Mouse (Mus musculus) heart, postnatal 10 days (tissue): ENCODE data around the gene Rangap1. TPM values are rescaled to one million over a fixed set of nuclear protein-coding genes. Genes with fewer than 3 reads are reported as not detected.
A peak's percentile ranks its signal among the peaks of the same experiment; 100 is the strongest.

Experiments
- DNase-seq, 2 experiments: peaks; one replicate each; pipeline ENCODE4 v3.0.0; 2021
- intact Hi-C: fragments of 180-260 bp; cut with DNase I; formaldehyde crosslinking; loops from one replicate; pipeline ENCODE4 v1.15.1; 2025
- total RNA-seq, 2 experiments: library from RNA; stranded (reverse); gene quantifications; 2 replicates each; pipeline ENCODE4 v1.2.3; 2021

Rangap1 gene
- total RNA-seq, 2 experiments from 2014 or later: 41.5 to 43.3 TPM

- intact Hi-C loops: no loop called here
- DNase-seq: no peak
These were observed 45.2 kb downstream of the Rangap1 start for GRCm38 (mm10) chr15:81700161-81700560.

GRCm38 (mm10) chr15:81698532-81698931 is 46.8 kb downstream of the Rangap1 start:
- no peak for DNase-seq
- intact Hi-C loops: no loop called here

GRCm38 (mm10) chr15:81697847-81698246 is 47.5 kb downstream of the Rangap1 start:
- intact Hi-C loops: no loop called here
- peak in 1 of 2 experiments; percentile 38 for DNase-seq

- intact Hi-C loops: no loop called here
- DNase-seq: no peak
These were observed 48.2 kb downstream of the Rangap1 start, which contains the start of gene Chadl for GRCm38 (mm10) chr15:81697175-81697574. Gene Chadl (minus strand): TSS chr15:81697287.

GRCm38 (mm10) chr15:81694891-81695290 is 50.4 kb downstream of the Rangap1 start:
- DNase-seq: peak in 1 of 2 experiments; percentile 8
- intact Hi-C loops: no loop called here

- intact Hi-C loops: no loop called here
These were observed 51.1 kb downstream of the Rangap1 start for GRCm38 (mm10) chr15:81693967-81694881.

GRCm38 (mm10) chr15:81693366-81693966 is 51.9 kb downstream of the Rangap1 start:
- intact Hi-C loops: no loop called here
- DNase-seq: no peak

More at GRCm38 (mm10) chr15:81693967-81694881, 51.1 kb downstream of the Rangap1 start:
- DNase-seq: peak; percentile 89 to 90

GRCm38 (mm10) chr15:81680301-81680805 is 65.0 kb downstream of the Rangap1 start:
- intact Hi-C loops: no loop called here
- no peak for DNase-seq

GRCm38 (mm10) chr15:81676637-81677036 is 68.7 kb downstream of the Rangap1 start:
- intact Hi-C loops: no loop called here

GRCm38 (mm10) chr15:81670231-81670640 is 75.1 kb downstream of the Rangap1 start:
- intact Hi-C loops: loop anchor here (1.0 kb wide), 1 partner anchor 222 kb away; no protein-coding TSS in a partner anchor
- peak; percentile 44 to 66 for DNase-seq

More at GRCm38 (mm10) chr15:81676637-81677036, 68.7 kb downstream of the Rangap1 start:
- DNase-seq: no peak

GRCm38 (mm10) chr15:81666957-81667356 is 78.4 kb downstream of the Rangap1 start:
- intact Hi-C loops: no loop called here

GRCm38 (mm10) chr15:81663697-81664561 is 81.4 kb downstream of the Rangap1 start, which contains the start of gene L3mbtl2:
Gene L3mbtl2 (plus strand): TSS chr15:81663889.
- intact Hi-C loops: no loop called here

More at GRCm38 (mm10) chr15:81666957-81667356, 78.4 kb downstream of the Rangap1 start:
- DNase-seq: no peak

GRCm38 (mm10) chr15:81663281-81663680 is 82.0 kb downstream of the Rangap1 start:
- DNase-seq: no peak

More at GRCm38 (mm10) chr15:81663697-81664561, 81.4 kb downstream of the Rangap1 start, which contains the start of gene L3mbtl2:
- peak; percentile 93 for DNase-seq

GRCm38 (mm10) chr15:81661701-81662100 is 83.6 kb downstream of the Rangap1 start:
- no peak for DNase-seq
- intact Hi-C loops: no loop called here

More at GRCm38 (mm10) chr15:81663281-81663680, 82.0 kb downstream of the Rangap1 start:
- intact Hi-C loops: no loop called here

Other genes with a start within 250 kb of the Rangap1 start
- 10 to 100 TPM; 50.1 to 55.0 TPM for gene Ep300, start 160.2 kb downstream of the Rangap1 start, total RNA-seq
- gene L3mbtl2, start 81.6 kb downstream of the Rangap1 start, total RNA-seq: 10 to 100 TPM; 13.4 to 13.6 TPM
- gene Chadl, start 48.2 kb downstream of the Rangap1 start, total RNA-seq: 1 to 10 TPM; 1.2 to 1.8 TPM
- gene Zc3h7b, start 473 bp downstream of the Rangap1 start, total RNA-seq: 10 to 100 TPM; 83.1 to 91.3 TPM
- 10 to 100 TPM; 51.7 to 74.0 TPM for gene Tef, start 56.9 kb upstream of the Rangap1 start, total RNA-seq
- 10 to 100 TPM; 56.5 to 78.6 TPM for gene Tob2, start 113.3 kb upstream of the Rangap1 start, total RNA-seq
- gene Phf5a, start 126.4 kb upstream of the Rangap1 start, total RNA-seq: 10 to 100 TPM; 51.7 to 56.0 TPM
- 1,000 to 10,000 TPM; 1,895 to 1,910 TPM for gene Aco2, start 126.8 kb upstream of the Rangap1 start, total RNA-seq
- gene Polr3h, start 180.7 kb upstream of the Rangap1 start, total RNA-seq: 10 to 100 TPM in 1 of 2 experiments, 1 to 10 TPM in 1; 9.7 to 10.0 TPM
- 10 to 100 TPM in 1 of 2 experiments, 1 to 10 TPM in 1; 7.8 to 19.8 TPM for gene Csdc2, start 191.2 kb upstream of the Rangap1 start, total RNA-seq
- 10 to 100 TPM; 22.0 to 31.4 TPM for gene Pmm1, start 215.4 kb upstream of the Rangap1 start, total RNA-seq
- not detected for gene 1700029P11Rik, start 235.0 kb upstream of the Rangap1 start, total RNA-seq
- gene Xrcc6, start 242.3 kb upstream of the Rangap1 start, total RNA-seq: 10 to 100 TPM; 22.6 to 29.3 TPM